Mouse (Mus musculus): Measurements from ENCODE around the gene Rhbg. TPM values are rescaled to one million over a fixed set of nuclear protein-coding genes. Genes with fewer than 3 reads are reported as not detected.
"Not testable (repeated sequence)": the region's sequence is repeated elsewhere in the genome, so short reads cannot be mapped to it uniquely, and the experiment has no call there.

Gene Rhbg
- 0.18 and 0.21 TPM in 2 replicates for polyA plus RNA-seq (2015; fragmentation: Nextera tagmentation; extraction: Ambion mirVana)

- H3K4me1 ChIP-seq (ENCODE audit: control insufficient read depth, insufficient read depth, low read length), result peaks cover 4% of the 10 kb centered on the region
- no peak within 1 kb of the TSS for H3K27ac ChIP-seq (ENCODE audit: low read length)
- H3K9me3 ChIP-seq (replicated peaks; ENCODE audit: control insufficient read depth, low read length, poor library complexity, severe bottlenecking), result no peaks in the 10 kb centered on the region
- peak within 1 kb of the TSS; percentile 67 for H3K4me2 ChIP-seq (ENCODE audit: low read length)
- peak within 1 kb of the TSS; percentile 46 for H3K9ac ChIP-seq (ENCODE audit: low read depth, low read length)
- H3K27me3 ChIP-seq (ENCODE audit: control insufficient read depth, insufficient read depth, low read depth, low read length), result peaks cover 19% of the 10 kb centered on the region
- no peak for ATAC-seq
- 2% methylated on average over 33 of the region's 34 CpGs for WGBS
- H3K4me3 ChIP-seq (ENCODE audit: low read depth, low read length), result peak within 1 kb of the TSS; percentile 34
- H3K36me3 ChIP-seq (ENCODE audit: control insufficient read depth, insufficient read depth, low read length), result no peaks in the 10 kb centered on the region
These were observed at the start of gene Rhbg for GRCm38 (mm10) chr3:88254268-88254926. Gene Rhbg (minus strand): TSS chr3:88254709.

- Histone ChIP-seq H3K4me1 (ENCODE audit: control insufficient read depth, insufficient read depth, low read length) (peaks cover 15% of the 10 kb centered on the region), H3K27me3 (ENCODE audit: control insufficient read depth, insufficient read depth, low read depth, low read length) (no peaks in the 10 kb centered on the region), H3K9me3 (replicated peaks; ENCODE audit: control insufficient read depth, low read length, poor library complexity, severe bottlenecking) (no peaks in the 10 kb centered on the region), H3K36me3 (ENCODE audit: control insufficient read depth, insufficient read depth, low read length) (peaks cover 35% of the 10 kb centered on the region), H3K27ac (ENCODE audit: low read length) (no peak overlapping the region), H3K4me3 (ENCODE audit: low read depth, low read length) (no peak overlapping the region), H3K4me2 (ENCODE audit: low read length) (no peak overlapping the region), H3K9ac (ENCODE audit: low read depth, low read length) (no peak overlapping the region)
- ATAC-seq, result no peak
- WGBS, result 87% methylated on average over 1 of the region's 1 CpGs
These were observed 44.7 kb upstream of the Rhbg start for GRCm38 (mm10) chr3:88299172-88299571.

GRCm38 (mm10) chr3:88297321-88297851, 42.9 kb upstream of the Rhbg start:
- H3K9me3 ChIP-seq (replicated peaks; ENCODE audit: control insufficient read depth, low read length, poor library complexity, severe bottlenecking), result no peaks in the 10 kb centered on the region
- H3K27me3 ChIP-seq (ENCODE audit: control insufficient read depth, insufficient read depth, low read depth, low read length), result no peaks in the 10 kb centered on the region
- peak; percentile 15; the same call in 1 of the 2 replicates for ATAC-seq
- peaks cover 15% of the 10 kb centered on the region for H3K4me1 ChIP-seq (ENCODE audit: control insufficient read depth, insufficient read depth, low read length)
- peak overlapping the region; percentile 89 for H3K9ac ChIP-seq (ENCODE audit: low read depth, low read length)
- H3K4me3 ChIP-seq (ENCODE audit: low read depth, low read length), result peak overlapping the region; percentile 86
- H3K36me3 ChIP-seq (ENCODE audit: control insufficient read depth, insufficient read depth, low read length), result peaks cover 21% of the 10 kb centered on the region
- H3K27ac ChIP-seq (ENCODE audit: low read length), result peak overlapping the region; percentile 95
- peak overlapping the region; percentile 68 for H3K4me2 ChIP-seq (ENCODE audit: low read length)
- under 1% methylated on average over 30 of the region's 30 CpGs for WGBS

- Histone ChIP-seq H3K4me1 (ENCODE audit: control insufficient read depth, insufficient read depth, low read length) (peaks cover 15% of the 10 kb centered on the region), H3K4me2 (ENCODE audit: low read length) (peak within 1 kb of the TSS; percentile 68), H3K27ac (ENCODE audit: low read length) (peak within 1 kb of the TSS; percentile 95), H3K9ac (ENCODE audit: low read depth, low read length) (peak within 1 kb of the TSS; percentile 89), H3K36me3 (ENCODE audit: control insufficient read depth, insufficient read depth, low read length) (peaks cover 18% of the 10 kb centered on the region), H3K27me3 (ENCODE audit: control insufficient read depth, insufficient read depth, low read depth, low read length) (no peaks in the 10 kb centered on the region), H3K4me3 (ENCODE audit: low read depth, low read length) (peak within 1 kb of the TSS; percentile 86), H3K9me3 (replicated peaks; ENCODE audit: control insufficient read depth, low read length, poor library complexity, severe bottlenecking) (no peaks in the 10 kb centered on the region)
- WGBS, result under 1% methylated on average over 44 of the region's 44 CpGs
- peak; percentile 99 for ATAC-seq
These were observed 42.2 kb upstream of the Rhbg start, which contains the start of the genes Tsacc and Cct3 for GRCm38 (mm10) chr3:88296561-88297318. Gene Tsacc (minus strand): TSS chr3:88296999. Gene Cct3 (plus strand): TSS chr3:88297116.

- Histone ChIP-seq H3K27me3 (ENCODE audit: control insufficient read depth, insufficient read depth, low read depth, low read length) (no peaks in the 10 kb centered on the region), H3K9ac (ENCODE audit: low read depth, low read length) (peak overlapping the region; percentile 66), H3K36me3 (ENCODE audit: control insufficient read depth, insufficient read depth, low read length) (peaks cover 12% of the 10 kb centered on the region), H3K4me2 (ENCODE audit: low read length) (peak overlapping the region; percentile 56), H3K9me3 (replicated peaks; ENCODE audit: control insufficient read depth, low read length, poor library complexity, severe bottlenecking) (no peaks in the 10 kb centered on the region), H3K4me1 (ENCODE audit: control insufficient read depth, insufficient read depth, low read length) (peaks cover 15% of the 10 kb centered on the region), H3K4me3 (ENCODE audit: low read depth, low read length) (peak overlapping the region; percentile 86), H3K27ac (ENCODE audit: low read length) (peak overlapping the region; percentile 91)
- under 1% methylated on average over 12 of the region's 12 CpGs for WGBS
- peak; percentile 34 for ATAC-seq
These were observed 41.6 kb upstream of the Rhbg start for GRCm38 (mm10) chr3:88296110-88296560.

- not testable (repeated sequence) for H3K4me3 ChIP-seq (ENCODE audit: low read depth, low read length); H3K9me3 ChIP-seq (replicated peaks; ENCODE audit: control insufficient read depth, low read length, poor library complexity, severe bottlenecking); H3K27ac ChIP-seq (ENCODE audit: low read length); ATAC-seq; H3K4me2 ChIP-seq (ENCODE audit: low read length); H3K27me3 ChIP-seq (ENCODE audit: control insufficient read depth, insufficient read depth, low read depth, low read length); H3K9ac ChIP-seq (ENCODE audit: low read depth, low read length); H3K36me3 ChIP-seq (ENCODE audit: control insufficient read depth, insufficient read depth, low read length)
- peaks cover 15% of the 10 kb centered on the region for H3K4me1 ChIP-seq (ENCODE audit: control insufficient read depth, insufficient read depth, low read length)
- 87% methylated on average over 1 of the region's 1 CpGs for WGBS
These were observed 40.8 kb upstream of the Rhbg start for GRCm38 (mm10) chr3:88295272-88295671.

GRCm38 (mm10) chr3:88291970-88292369, 37.5 kb upstream of the Rhbg start:
- Histone ChIP-seq H3K4me1 (ENCODE audit: control insufficient read depth, insufficient read depth, low read length) (peaks cover 4% of the 10 kb centered on the region; the same call in 1 of the 2 replicates), H3K4me2 (ENCODE audit: low read length) (no peak overlapping the region), H3K36me3 (ENCODE audit: control insufficient read depth, insufficient read depth, low read length) (no peaks in the 10 kb centered on the region), H3K27ac (ENCODE audit: low read length) (no peak overlapping the region), H3K9me3 (replicated peaks; ENCODE audit: control insufficient read depth, low read length, poor library complexity, severe bottlenecking) (no peaks in the 10 kb centered on the region), H3K4me3 (ENCODE audit: low read depth, low read length) (no peak overlapping the region), H3K9ac (ENCODE audit: low read depth, low read length) (no peak overlapping the region), H3K27me3 (ENCODE audit: control insufficient read depth, insufficient read depth, low read depth, low read length) (no peaks in the 10 kb centered on the region)
- WGBS, result 44% methylated on average over 4 of the region's 4 CpGs
- ATAC-seq, result no peak

GRCm38 (mm10) chr3:88288133-88288713, 33.7 kb upstream of the Rhbg start:
- H3K36me3 ChIP-seq (ENCODE audit: control insufficient read depth, insufficient read depth, low read length); H3K4me2 ChIP-seq (ENCODE audit: low read length); H3K4me1 ChIP-seq (ENCODE audit: control insufficient read depth, insufficient read depth, low read length); H3K27me3 ChIP-seq (ENCODE audit: control insufficient read depth, insufficient read depth, low read depth, low read length); ATAC-seq; H3K27ac ChIP-seq (ENCODE audit: low read length); H3K9me3 ChIP-seq (replicated peaks; ENCODE audit: control insufficient read depth, low read length, poor library complexity, severe bottlenecking); H3K9ac ChIP-seq (ENCODE audit: low read depth, low read length); H3K4me3 ChIP-seq (ENCODE audit: low read depth, low read length): not testable (repeated sequence)
- 70% methylated on average over 8 of the region's 10 CpGs for whole genome bisulfite sequencing

Measured in midbrain, embryonic 16.5 days (tissue).